In the genomic region with DNA sequence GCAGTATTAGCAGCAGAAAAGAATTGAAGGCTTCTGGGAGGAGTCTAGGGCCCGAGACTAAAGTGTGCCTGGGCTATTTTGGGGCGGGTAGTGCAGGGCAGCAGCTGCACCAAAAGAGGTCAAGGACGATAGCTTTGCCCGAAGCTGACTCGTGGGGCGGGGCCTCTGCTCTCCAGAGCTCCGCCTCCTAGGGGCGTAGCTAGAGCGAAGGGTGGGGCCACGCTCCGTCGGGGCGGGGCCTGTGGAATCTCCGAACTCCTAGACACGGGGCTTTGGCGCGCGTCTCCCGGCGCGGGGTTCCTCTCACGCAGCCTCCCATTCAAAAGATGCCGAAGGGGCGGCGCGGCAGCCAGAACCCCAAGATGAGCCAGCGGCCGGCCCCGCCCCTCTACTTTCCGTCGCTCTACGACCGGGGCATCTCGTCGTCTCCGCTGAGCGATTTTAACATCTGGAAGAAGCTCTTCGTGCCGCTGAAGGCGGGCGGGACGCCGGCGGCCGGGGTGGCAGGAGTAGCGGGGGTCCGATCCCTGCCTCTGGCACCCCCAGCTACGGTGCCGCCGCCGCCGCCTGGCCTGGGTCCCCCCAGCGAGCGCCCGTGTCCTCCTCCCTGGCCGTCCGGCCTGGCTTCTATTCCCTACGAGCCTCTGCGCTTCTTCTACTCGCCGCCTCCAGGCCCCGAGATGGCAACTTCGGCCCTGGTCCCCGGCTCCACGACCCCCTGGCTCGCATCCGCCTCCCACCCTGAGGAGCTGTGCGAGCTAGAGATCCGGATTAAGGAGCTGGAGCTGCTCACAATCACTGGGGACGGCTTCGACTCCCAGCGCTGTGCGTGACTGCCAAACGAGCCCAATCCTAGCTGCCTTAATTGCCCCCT, we compare ENCODE assay signal across 8 mouse cellular contexts. TPM values are rescaled to one million over a fixed set of nuclear protein-coding genes. Genes with fewer than 3 reads are reported as not detected.
DNase-seq lines count a peak whose midpoint lies in the region; ATAC-seq lines count a peak whose summit lies in the region.

A gene (plus strand): TSS at position 265 of the 874 bp plus-strand sequence.

- ATAC-seq in inflammation-experienced regulatory T-cells, adult 6 months = peak; percentile 88

- peak; percentile 93 to 95 for DNase-seq in adrenal gland, adult 18-20 months (ENCODE audit: low spot score in 2 of 2)
- peak; percentile 97 for DNase-seq in embryo, embryonic 10.5 days (ENCODE audit: low spot score)
- peak; percentile 93 for DNase-seq in gastrocnemius, postnatal 14 days
- DNase-seq in left cerebral cortex, adult 9 months (ENCODE audit: low spot score in 2 of 2) = peak; percentile 73 to 91
- peak; percentile 84 to 89 for DNase-seq in right cerebral cortex, adult 2 months (ENCODE audit: low spot score in 2 of 2)
- DNase-seq in urinary bladder, postnatal 10 days (ENCODE audit: low spot score) = peak; percentile 33

- intact Hi-C loops in gastrocnemius, postnatal 14 days (cut with DNase I; ENCODE audit: low total_unique reads) = no loop called here

- peaks cover 6% of the 10 kb centered on the region for H3K36me3 ChIP-seq in megakaryocyte, embryonic 14.5 days (replicated peaks; ENCODE audit: low read length)

- H3K9me3 ChIP-seq in megakaryocyte, embryonic 14.5 days = no peaks in the 10 kb centered on the region

- peak within 1 kb of the TSS; percentile 92 for H3K4me3 ChIP-seq in megakaryocyte, embryonic 14.5 days (replicated peaks)

- peaks cover 42% of the 10 kb centered on the region for H3K27me3 ChIP-seq in megakaryocyte, embryonic 14.5 days (replicated peaks)

- peaks cover 54% of the 10 kb centered on the region for H3K4me1 ChIP-seq in megakaryocyte, embryonic 14.5 days

RNA-seq across cellular contexts. Expression of the gene that starts here (rescaled TPM):
- total RNA-seq in adrenal gland, adult 18-20 months (2021) = 1 to 10 TPM in 1 of 2 experiments, under 1 TPM in 1; 0.89 to 1.5 TPM
- 1 to 10 TPM; 1.7 to 1.8 TPM for total RNA-seq in gastrocnemius, postnatal 14 days (2021)
- polyA plus RNA-seq in inflammation-experienced regulatory T-cells, adult 6 months (2017; shearing (Covaris generic)) = not detected
- 0.19 TPM in 1 of 2 replicates, not detected in the other for polyA plus RNA-seq in megakaryocyte, embryonic 14.5 days (2012; ENCODE audit: insufficient read depth, low replicate concordance)

Comparison
In these comparisons a context has a peak if more than half of its experiments do, and no peak if none do; other contexts are left out.
1. Peak in every context shown above with its lines: DNase-seq, ATAC-seq and H3K4me3 ChIP-seq.
2. Peak in ATAC-seq in inflammation-experienced regulatory T-cells, adult 6 months; RNA of the gene not detected or under 1 TPM.
3. DNase-seq: peak in every context shown above with its lines; median percentile 97 in embryo, embryonic 10.5 days; 94 in adrenal gland, adult 18-20 months; 93 in gastrocnemius, postnatal 14 days; 86 in right cerebral cortex, adult 2 months; 82 in left cerebral cortex, adult 9 months; 33 in urinary bladder, postnatal 10 days.